Mouse (Mus musculus) thymus, adult 2 months (tissue): ENCODE results near the gene Ypel3.

ENCODE experiments used
- CTCF ChIP-seq: fragments of 200-500 bp; IDR thresholded peaks from 2 replicates; pipeline ENCODE4 v1.5.1; 2012; ENCODE audit warnings: mild to moderate bottlenecking, control low read depth, low read length, moderate library complexity, borderline replicate concordance; ENCODE audit not compliant: control insufficient read depth, poor library complexity, insufficient read depth; ENCODE audit errors: extremely low read depth
- POLR2A ChIP-seq: fragments of 200-500 bp; IDR thresholded peaks from 2 replicates; pipeline ENCODE4 v1.6.1; 2012; ENCODE audit warnings: mild to moderate bottlenecking, low read length, control low read depth, moderate library complexity; ENCODE audit not compliant: control insufficient read depth, poor library complexity, insufficient read depth; ENCODE audit errors: extremely low read depth

DNA sequence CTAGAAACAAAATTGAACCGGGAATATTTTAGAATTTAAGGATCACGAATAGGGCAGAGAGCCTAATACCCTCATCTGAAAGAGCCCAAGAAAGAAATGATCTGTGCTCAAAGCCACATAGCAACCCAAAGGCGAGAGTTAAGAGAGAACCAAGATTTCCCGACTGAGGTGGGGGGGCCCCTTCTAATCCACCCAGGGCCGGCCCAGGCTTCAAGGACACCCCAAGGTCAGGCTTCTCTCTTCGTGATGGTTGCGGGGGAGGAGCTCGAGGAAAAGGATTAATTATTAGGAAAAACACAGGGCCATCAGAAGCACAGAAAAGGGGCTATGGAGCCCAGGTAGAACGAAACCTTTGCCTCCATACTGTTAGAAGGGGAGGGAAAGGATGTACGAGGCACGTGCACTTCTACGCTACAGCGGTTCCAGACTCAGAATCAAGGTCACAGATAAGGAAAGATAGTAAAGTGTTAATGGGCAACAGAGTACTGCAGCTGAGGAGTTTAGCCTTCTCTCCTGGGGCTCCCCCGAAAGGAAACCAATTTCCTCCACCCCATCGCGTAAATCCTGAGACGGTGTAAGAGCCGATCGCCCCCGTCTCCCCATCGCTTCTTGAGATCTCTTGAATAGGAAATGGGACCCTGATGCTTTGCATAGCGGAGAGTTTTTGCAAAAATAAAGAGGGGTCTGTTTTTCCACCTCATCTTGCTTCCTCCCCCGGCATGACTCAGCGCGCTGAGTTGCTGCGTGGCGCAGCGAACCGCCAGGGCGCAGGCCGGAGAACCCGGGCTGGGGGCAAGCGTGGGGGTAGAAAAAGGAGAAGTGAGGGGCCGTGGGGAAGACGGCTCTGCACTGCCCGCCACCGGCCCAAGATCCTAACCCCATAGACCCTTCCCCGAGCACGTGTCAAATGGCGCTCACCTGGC is 21.6 kb downstream of the Ypel3 start:
- TF ChIP-seq CTCF (no peak), POLR2A (no peak)
